In genomic region chr5:100239632-100240031, GRCm38 (mm10) we compare ENCODE assay signal across 20 mouse cellular contexts.
DNase-seq lines count a peak whose midpoint lies in the region; ATAC-seq lines count a peak whose summit lies in the region.
"Had no signal": no experiment of that assay in that cellular context is flagged by ENCODE, and none has a peak within 500 bp of the region (broad histone marks: within the 10 kb centered on the region; RNA-seq: fewer than 3 reads in every experiment).

No protein-coding gene starts in this region.

- peak; percentile 63 for DNase-seq in embryonic facial prominence, embryonic 14.5 days (ENCODE audit: low spot score)
- DNase-seq in embryonic facial prominence, embryonic 10.5 days (ENCODE audit: low spot score), result no peak
- DNase-seq in MEL-GATA-1-ER (ENCODE audit: extremely low read depth, low read depth), result peak; percentile 92
- DNase-seq: cerebellum, postnatal 36 days; kidney, adult 11 months; kidney, postnatal 14 days; lung, postnatal 10 days; right cerebral cortex, adult 18-20 months; thymus, postnatal 36 days had no signal

- H3K36me3 ChIP-seq in embryonic facial prominence, embryonic 14.5 days (ENCODE audit: control insufficient read depth, insufficient read depth, low read length), result no peaks in the 10 kb centered on the region
- no peaks in the 10 kb centered on the region for H3K36me3 ChIP-seq in embryonic facial prominence, embryonic 10.5 days (replicated peaks)
- H3K36me3 ChIP-seq: embryonic facial prominence, embryonic 13.5 days; heart, embryonic 15.5 days; limb, embryonic 13.5 days; neural tube, embryonic 13.5 days had no signal

- H3K4me1 ChIP-seq in embryonic facial prominence, embryonic 14.5 days (ENCODE audit: control insufficient read depth, insufficient read depth, low read length), result no peaks in the 10 kb centered on the region
- peaks cover 7% of the 10 kb centered on the region; the same call in 1 of the 2 replicates for H3K4me1 ChIP-seq in embryonic facial prominence, embryonic 10.5 days
- H3K4me1 ChIP-seq: heart, embryonic 15.5 days; limb, embryonic 13.5 days; neural tube, embryonic 13.5 days had no signal

- no peak overlapping the region for H3K9ac ChIP-seq in embryonic facial prominence, embryonic 14.5 days (ENCODE audit: low read depth, low read length)
- H3K9ac ChIP-seq: embryonic facial prominence, embryonic 13.5 days; heart, embryonic 15.5 days; hindbrain, embryonic 14.5 days; limb, embryonic 13.5 days; neural tube, embryonic 13.5 days had no signal

- peak; percentile 53 for ATAC-seq in embryonic facial prominence, embryonic 14.5 days (ENCODE audit: low read depth)
- peak; percentile 47 for ATAC-seq in granulocyte monocyte progenitor cell, adult 5-6 weeks (replicated peaks; ENCODE audit: poor library complexity, severe bottlenecking)
- peak; percentile 98 for ATAC-seq in megakaryocyte-erythroid progenitor cell, adult 5-6 weeks (replicated peaks; ENCODE audit: low FRiP score, low TSS enrichment, poor library complexity, severe bottlenecking)
- ATAC-seq in activated CD4-positive, CD25-positive, alpha-beta regulatory T cell, adult 4 months, result no peak
- ATAC-seq in erythroid progenitor cell, adult 5-6 weeks (replicated peaks; ENCODE audit: low FRiP score, poor library complexity, severe bottlenecking), result no peak
- ATAC-seq in cerebellum, adult (ENCODE audit: insufficient number of reproducible peaks, low FRiP score, low TSS enrichment), result no peak

- H3K27me3 ChIP-seq in embryonic facial prominence, embryonic 14.5 days (replicated peaks; ENCODE audit: control insufficient read depth, insufficient read depth, low read length), result no peaks in the 10 kb centered on the region
- H3K27me3 ChIP-seq in embryonic facial prominence, embryonic 10.5 days (replicated peaks; ENCODE audit: low read depth, poor library complexity, severe bottlenecking), result no peaks in the 10 kb centered on the region
- H3K27me3 ChIP-seq: embryonic facial prominence, embryonic 13.5 days; heart, embryonic 15.5 days; limb, embryonic 13.5 days; neural tube, embryonic 13.5 days had no signal

- no peaks in the 10 kb centered on the region for H3K9me3 ChIP-seq in embryonic facial prominence, embryonic 14.5 days (ENCODE audit: control insufficient read depth, low read length)
- H3K9me3 ChIP-seq in embryonic facial prominence, embryonic 10.5 days, result 0 out of 2 replicates have a peak, but pooled peaks cover 5% of the 10 kb centered on the region
- H3K9me3 ChIP-seq: embryonic facial prominence, embryonic 13.5 days; heart, embryonic 15.5 days; limb, embryonic 13.5 days; neural tube, embryonic 13.5 days had no signal

- WGBS in embryonic facial prominence, embryonic 14.5 days, result 39% methylated on average over 7 of the region's 7 CpGs
- 67% methylated on average over 7 of the region's 7 CpGs for WGBS in embryonic facial prominence, embryonic 10.5 days

- no peak overlapping the region for H3K4me2 ChIP-seq in embryonic facial prominence, embryonic 14.5 days (ENCODE audit: low read depth, low read length)
- H3K4me2 ChIP-seq: embryonic facial prominence, embryonic 13.5 days; heart, embryonic 15.5 days; hindbrain, embryonic 14.5 days; limb, embryonic 13.5 days; neural tube, embryonic 13.5 days had no signal

- H3K27ac ChIP-seq in embryonic facial prominence, embryonic 14.5 days (replicated peaks; ENCODE audit: low read depth, low read length), result no peak overlapping the region
- no peak overlapping the region for H3K27ac ChIP-seq in embryonic facial prominence, embryonic 10.5 days (replicated peaks)
- H3K27ac ChIP-seq: embryonic facial prominence, embryonic 13.5 days; heart, embryonic 15.5 days; hindbrain, embryonic 14.5 days; limb, embryonic 13.5 days; neural tube, embryonic 13.5 days; stomach, postnatal 0 days had no signal

- H3K4me3 ChIP-seq in embryonic facial prominence, embryonic 14.5 days (ENCODE audit: low read depth, low read length), result no peak overlapping the region
- no peak overlapping the region for H3K4me3 ChIP-seq in embryonic facial prominence, embryonic 10.5 days
- H3K4me3 ChIP-seq: embryonic facial prominence, embryonic 13.5 days; heart, embryonic 15.5 days; limb, embryonic 13.5 days; neural tube, embryonic 13.5 days had no signal

Comparison
In these comparisons a context has a peak if more than half of its experiments do, and no peak if none do; other contexts are left out.
1. ATAC-seq: peak in embryonic facial prominence, embryonic 14.5 days (single experiment), granulocyte monocyte progenitor cell, adult 5-6 weeks (single experiment) and megakaryocyte-erythroid progenitor cell, adult 5-6 weeks (single experiment); none in activated CD4-positive, CD25-positive, alpha-beta regulatory T cell, adult 4 months (single experiment), erythroid progenitor cell, adult 5-6 weeks (single experiment) and cerebellum, adult (single experiment).